Mouse (Mus musculus): ENCODE results near the gene Ahctf1. TPM values are rescaled to one million over a fixed set of nuclear protein-coding genes. Genes with fewer than 3 reads are reported as not detected.
A peak's percentile ranks its signal among the peaks of the same experiment; 100 is the strongest.
"Not testable (repeated sequence)": the region's sequence is repeated elsewhere in the genome, so short reads cannot be mapped to it uniquely, and the experiment has no call there.

The Ahctf1 gene
- polyA plus RNA-seq, 1 experiment from 2014 or later = 14.7 TPM

- Histone ChIP-seq H3K4me3 (no peak overlapping the region), H3K9ac (no peak overlapping the region), H3K27ac (replicated peaks) (no peak overlapping the region), H3K27me3 (replicated peaks) (no peaks in the 10 kb centered on the region), H3K36me3 (no peaks in the 10 kb centered on the region), H3K4me1 (no peaks in the 10 kb centered on the region), H3K9me3 (peaks cover 13% of the 10 kb centered on the region), H3K4me2 (no peak overlapping the region)
- no peak for ATAC-seq (ENCODE audit: extremely low read depth, insufficient number of reproducible peaks, low FRiP score, low TSS enrichment)
- WGBS = 58% methylated on average over 7 of the region's 7 CpGs
Measured at GRCm38 (mm10) chr1:179832710-179833240, 29.3 kb upstream of the Ahctf1 start.

- 54% methylated on average over 4 of the region's 4 CpGs for WGBS
- H3K36me3 ChIP-seq = no peaks in the 10 kb centered on the region
Measured at GRCm38 (mm10) chr1:179828900-179829299, 25.4 kb upstream of the Ahctf1 start.

GRCm38 (mm10) chr1:179828051-179828450 is 24.6 kb upstream of the Ahctf1 start:
- H3K9me3 ChIP-seq = no peaks in the 10 kb centered on the region
- H3K4me2 ChIP-seq = no peak overlapping the region
- ATAC-seq (ENCODE audit: extremely low read depth, insufficient number of reproducible peaks, low FRiP score, low TSS enrichment) = no peak
- 92% methylated on average over 5 of the region's 5 CpGs for WGBS
- no peaks in the 10 kb centered on the region for H3K27me3 ChIP-seq (replicated peaks)
- no peaks in the 10 kb centered on the region for H3K36me3 ChIP-seq
- H3K9ac ChIP-seq = no peak overlapping the region
- no peaks in the 10 kb centered on the region for H3K4me1 ChIP-seq
- no peak overlapping the region for H3K27ac ChIP-seq (replicated peaks)
- H3K4me3 ChIP-seq = no peak overlapping the region

More at GRCm38 (mm10) chr1:179828900-179829299, 25.4 kb upstream of the Ahctf1 start:
- Histone ChIP-seq H3K4me3 (no peak overlapping the region), H3K9me3 (no peaks in the 10 kb centered on the region), H3K9ac (no peak overlapping the region), H3K27me3 (replicated peaks) (no peaks in the 10 kb centered on the region), H3K27ac (replicated peaks) (no peak overlapping the region), H3K4me1 (no peaks in the 10 kb centered on the region), H3K4me2 (no peak overlapping the region)
- no peak for ATAC-seq (ENCODE audit: extremely low read depth, insufficient number of reproducible peaks, low FRiP score, low TSS enrichment)

GRCm38 (mm10) chr1:179824549-179824948 is 21.1 kb upstream of the Ahctf1 start:
- Histone ChIP-seq H3K9ac (no peak overlapping the region), H3K27me3 (replicated peaks) (no peaks in the 10 kb centered on the region), H3K4me3 (no peak overlapping the region), H3K36me3 (no peaks in the 10 kb centered on the region), H3K4me1 (no peaks in the 10 kb centered on the region), H3K27ac (replicated peaks) (no peak overlapping the region), H3K9me3 (no peaks in the 10 kb centered on the region), H3K4me2 (no peak overlapping the region)
- ATAC-seq (ENCODE audit: extremely low read depth, insufficient number of reproducible peaks, low FRiP score, low TSS enrichment) = no peak
- WGBS = 72% methylated on average over 5 of the region's 5 CpGs

GRCm38 (mm10) chr1:179818490-179819278 is 15.2 kb upstream of the Ahctf1 start:
- not testable (repeated sequence) for H3K27ac ChIP-seq (replicated peaks); H3K36me3 ChIP-seq; ATAC-seq (ENCODE audit: extremely low read depth, insufficient number of reproducible peaks, low FRiP score, low TSS enrichment); H3K4me1 ChIP-seq; H3K27me3 ChIP-seq (replicated peaks); H3K9ac ChIP-seq; H3K4me3 ChIP-seq; H3K4me2 ChIP-seq
- peaks cover 14% of the 10 kb centered on the region for H3K9me3 ChIP-seq
- 76% methylated on average over 11 of the region's 11 CpGs for WGBS

GRCm38 (mm10) chr1:179814616-179815015 is 11.1 kb upstream of the Ahctf1 start:
- Histone ChIP-seq H3K9me3 (peaks cover 14% of the 10 kb centered on the region), H3K27ac (replicated peaks) (no peak overlapping the region), H3K4me3 (no peak overlapping the region), H3K9ac (no peak overlapping the region), H3K4me1 (no peaks in the 10 kb centered on the region), H3K27me3 (replicated peaks) (no peaks in the 10 kb centered on the region), H3K36me3 (no peaks in the 10 kb centered on the region), H3K4me2 (no peak overlapping the region)
- WGBS = 70% methylated on average over 2 of the region's 2 CpGs
- no peak for ATAC-seq (ENCODE audit: extremely low read depth, insufficient number of reproducible peaks, low FRiP score, low TSS enrichment)

- Histone ChIP-seq H3K27ac (replicated peaks) (no peak overlapping the region), H3K27me3 (replicated peaks) (no peaks in the 10 kb centered on the region), H3K9me3 (peaks cover 14% of the 10 kb centered on the region), H3K36me3 (no peaks in the 10 kb centered on the region), H3K4me1 (peaks cover 2% of the 10 kb centered on the region; the same call in 1 of the 2 replicates), H3K4me2 (no peak overlapping the region), H3K9ac (no peak overlapping the region), H3K4me3 (no peak overlapping the region)
- ATAC-seq (ENCODE audit: extremely low read depth, insufficient number of reproducible peaks, low FRiP score, low TSS enrichment) = no peak
- WGBS = 33% methylated on average over 2 of the region's 2 CpGs
Measured at GRCm38 (mm10) chr1:179813385-179813784, 9.9 kb upstream of the Ahctf1 start.

GRCm38 (mm10) chr1:179808300-179808699 is 4.8 kb upstream of the Ahctf1 start:
- H3K27ac ChIP-seq (replicated peaks) = no peak overlapping the region
- no peak for ATAC-seq (ENCODE audit: extremely low read depth, insufficient number of reproducible peaks, low FRiP score, low TSS enrichment)
- H3K27me3 ChIP-seq (replicated peaks) = no peaks in the 10 kb centered on the region
- H3K4me1 ChIP-seq = peaks cover 13% of the 10 kb centered on the region
- no peak overlapping the region for H3K9ac ChIP-seq
- H3K36me3 ChIP-seq = no peaks in the 10 kb centered on the region
- 32% methylated on average over 3 of the region's 3 CpGs for WGBS
- no peaks in the 10 kb centered on the region for H3K9me3 ChIP-seq
- H3K4me2 ChIP-seq = no peak overlapping the region
- H3K4me3 ChIP-seq = no peak overlapping the region

GRCm38 (mm10) chr1:179807468-179807867 is 4.0 kb upstream of the Ahctf1 start:
- Histone ChIP-seq H3K27ac (replicated peaks) (no peak overlapping the region), H3K4me2 (no peak overlapping the region), H3K36me3 (no peaks in the 10 kb centered on the region), H3K9me3 (no peaks in the 10 kb centered on the region), H3K4me3 (no peak overlapping the region), H3K4me1 (peaks cover 13% of the 10 kb centered on the region), H3K27me3 (replicated peaks) (no peaks in the 10 kb centered on the region), H3K9ac (no peak overlapping the region)
- 58% methylated on average over 4 of the region's 4 CpGs for WGBS
- no peak for ATAC-seq (ENCODE audit: extremely low read depth, insufficient number of reproducible peaks, low FRiP score, low TSS enrichment)

GRCm38 (mm10) chr1:179805751-179806150 is 2.3 kb upstream of the Ahctf1 start:
- Histone ChIP-seq H3K4me3 (no peak overlapping the region), H3K27me3 (replicated peaks) (no peaks in the 10 kb centered on the region), H3K27ac (replicated peaks) (no peak overlapping the region), H3K4me2 (no peak overlapping the region), H3K36me3 (no peaks in the 10 kb centered on the region), H3K9ac (no peak overlapping the region), H3K9me3 (no peaks in the 10 kb centered on the region), H3K4me1 (peaks cover 28% of the 10 kb centered on the region)
- 80% methylated on average over 5 of the region's 5 CpGs for WGBS
- ATAC-seq (ENCODE audit: extremely low read depth, insufficient number of reproducible peaks, low FRiP score, low TSS enrichment) = no peak

- Histone ChIP-seq H3K27me3 (replicated peaks) (no peaks in the 10 kb centered on the region), H3K4me3 (peak overlapping the region; percentile 69), H3K4me1 (peaks cover 32% of the 10 kb centered on the region), H3K4me2 (peak overlapping the region; percentile 89), H3K9ac (peak overlapping the region; percentile 97), H3K27ac (replicated peaks) (peak overlapping the region; percentile 98), H3K9me3 (no peaks in the 10 kb centered on the region), H3K36me3 (peaks cover 3% of the 10 kb centered on the region; the same call in 1 of the 2 replicates)
- ATAC-seq (ENCODE audit: extremely low read depth, insufficient number of reproducible peaks, low FRiP score, low TSS enrichment) = no peak
- WGBS = 29% methylated on average over 11 of the region's 11 CpGs
Measured at GRCm38 (mm10) chr1:179804140-179804881, 831 bp upstream of the Ahctf1 start.
